Mouse (Mus musculus): Measurements from ENCODE around the gene Pex16. TPM values are rescaled to one million over a fixed set of nuclear protein-coding genes. Genes with fewer than 3 reads are reported as not detected.

Gene Pex16
- polyA plus RNA-seq, 1 experiment: 81.9 TPM

- Histone ChIP-seq H3K4me1 (ENCODE audit: control insufficient read depth, insufficient read depth, low read length) (peaks cover 51% of the 10 kb centered on the region), H3K36me3 (ENCODE audit: control insufficient read depth, insufficient read depth, low read length) (no peaks in the 10 kb centered on the region; the same call in none of the 2 replicates), H3K27ac (ENCODE audit: insufficient read depth, low read depth, low read length) (peak overlapping the region; percentile 86), H3K27me3 (replicated peaks; ENCODE audit: control insufficient read depth, insufficient read depth, low read length) (no peaks in the 10 kb centered on the region), H3K4me3 (ENCODE audit: insufficient read depth, low read depth, low read length) (no peak overlapping the region)
- 56% methylated on average over 10 of the region's 10 CpGs for WGBS
- peak; percentile 49 for DNase-seq
- TF ChIP-seq POLR2A (IDR thresholded peaks at IDR 0.05; ENCODE audit: low read depth, low read length) (no peak), CTCF (conservative IDR thresholded peaks at IDR 0.05; ENCODE audit: insufficient read depth, insufficient read length, low read depth, low read length) (peak; percentile 54)
Measured at GRCm38 (mm10) chr2:92422388-92423135, 48.1 kb downstream of the Pex16 start.

- Histone ChIP-seq H3K36me3 (ENCODE audit: control insufficient read depth, insufficient read depth, low read length) (no peaks in the 10 kb centered on the region; the same call in 1 of the 2 replicates), H3K27me3 (replicated peaks; ENCODE audit: control insufficient read depth, insufficient read depth, low read length) (no peaks in the 10 kb centered on the region), H3K27ac (ENCODE audit: insufficient read depth, low read depth, low read length) (peak overlapping the region; percentile 86), H3K4me3 (ENCODE audit: insufficient read depth, low read depth, low read length) (no peak overlapping the region), H3K4me1 (ENCODE audit: control insufficient read depth, insufficient read depth, low read length) (peaks cover 57% of the 10 kb centered on the region)
- DNase-seq: no peak
- TF ChIP-seq CTCF (conservative IDR thresholded peaks at IDR 0.05; ENCODE audit: insufficient read depth, insufficient read length, low read depth, low read length) (no peak), POLR2A (IDR thresholded peaks at IDR 0.05; ENCODE audit: low read depth, low read length) (no peak)
- 84% methylated on average over 9 of the region's 9 CpGs for WGBS
Measured at GRCm38 (mm10) chr2:92423156-92423555, 48.7 kb downstream of the Pex16 start.

GRCm38 (mm10) chr2:92423702-92424461, 49.4 kb downstream of the Pex16 start:
- peaks cover 59% of the 10 kb centered on the region for H3K4me1 ChIP-seq (ENCODE audit: control insufficient read depth, insufficient read depth, low read length)
- DNase-seq: peak; percentile 99

GRCm38 (mm10) chr2:92424462-92425308, 50.2 kb downstream of the Pex16 start:
- TF ChIP-seq POLR2A (IDR thresholded peaks at IDR 0.05; ENCODE audit: low read depth, low read length) (no peak), CTCF (conservative IDR thresholded peaks at IDR 0.05; ENCODE audit: insufficient read depth, insufficient read length, low read depth, low read length) (no peak)
- H3K27ac ChIP-seq (ENCODE audit: insufficient read depth, low read depth, low read length): peak overlapping the region; percentile 79
- no peak overlapping the region for H3K4me3 ChIP-seq (ENCODE audit: insufficient read depth, low read depth, low read length)
- H3K36me3 ChIP-seq (ENCODE audit: control insufficient read depth, insufficient read depth, low read length): no peaks in the 10 kb centered on the region
- peak; percentile 65 for DNase-seq
- WGBS: 69% methylated on average over 9 of the region's 9 CpGs
- no peaks in the 10 kb centered on the region for H3K27me3 ChIP-seq (replicated peaks; ENCODE audit: control insufficient read depth, insufficient read depth, low read length)
- H3K4me1 ChIP-seq (ENCODE audit: control insufficient read depth, insufficient read depth, low read length): peaks cover 59% of the 10 kb centered on the region

More at GRCm38 (mm10) chr2:92423702-92424461, 49.4 kb downstream of the Pex16 start:
- Histone ChIP-seq H3K27ac (ENCODE audit: insufficient read depth, low read depth, low read length) (peak overlapping the region; percentile 86), H3K4me3 (ENCODE audit: insufficient read depth, low read depth, low read length) (no peak overlapping the region), H3K36me3 (ENCODE audit: control insufficient read depth, insufficient read depth, low read length) (no peaks in the 10 kb centered on the region; the same call in 1 of the 2 replicates), H3K27me3 (replicated peaks; ENCODE audit: control insufficient read depth, insufficient read depth, low read length) (no peaks in the 10 kb centered on the region)
- 29% methylated on average over 9 of the region's 9 CpGs for WGBS
- TF ChIP-seq POLR2A (IDR thresholded peaks at IDR 0.05; ENCODE audit: low read depth, low read length) (no peak), CTCF (conservative IDR thresholded peaks at IDR 0.05; ENCODE audit: insufficient read depth, insufficient read length, low read depth, low read length) (no peak)

- no peak for DNase-seq
- H3K27me3 ChIP-seq (replicated peaks; ENCODE audit: control insufficient read depth, insufficient read depth, low read length): no peaks in the 10 kb centered on the region
- WGBS: 83% methylated on average over 4 of the region's 4 CpGs
- no peaks in the 10 kb centered on the region for H3K36me3 ChIP-seq (ENCODE audit: control insufficient read depth, insufficient read depth, low read length)
- peaks cover 56% of the 10 kb centered on the region for H3K4me1 ChIP-seq (ENCODE audit: control insufficient read depth, insufficient read depth, low read length)
- no peak for TF ChIP-seq CTCF (conservative IDR thresholded peaks at IDR 0.05; ENCODE audit: insufficient read depth, insufficient read length, low read depth, low read length)
- no peak for TF ChIP-seq POLR2A (IDR thresholded peaks at IDR 0.05; ENCODE audit: low read depth, low read length)
- H3K27ac ChIP-seq (ENCODE audit: insufficient read depth, low read depth, low read length): peak overlapping the region; percentile 79; the same call in 1 of the 2 replicates
- H3K4me3 ChIP-seq (ENCODE audit: insufficient read depth, low read depth, low read length): no peak overlapping the region
Measured at GRCm38 (mm10) chr2:92425366-92425765, 50.9 kb downstream of the Pex16 start.

GRCm38 (mm10) chr2:92426426-92426825, 52.0 kb downstream of the Pex16 start:
- TF ChIP-seq POLR2A (IDR thresholded peaks at IDR 0.05; ENCODE audit: low read depth, low read length) (no peak), CTCF (conservative IDR thresholded peaks at IDR 0.05; ENCODE audit: insufficient read depth, insufficient read length, low read depth, low read length) (no peak)
- H3K4me3 ChIP-seq (ENCODE audit: insufficient read depth, low read depth, low read length): no peak overlapping the region
- no peaks in the 10 kb centered on the region for H3K36me3 ChIP-seq (ENCODE audit: control insufficient read depth, insufficient read depth, low read length)
- DNase-seq: peak; percentile 60
- peaks cover 58% of the 10 kb centered on the region for H3K4me1 ChIP-seq (ENCODE audit: control insufficient read depth, insufficient read depth, low read length)
- WGBS: 46% methylated on average over 3 of the region's 3 CpGs
- H3K27ac ChIP-seq (ENCODE audit: insufficient read depth, low read depth, low read length): peak overlapping the region; percentile 62
- H3K27me3 ChIP-seq (replicated peaks; ENCODE audit: control insufficient read depth, insufficient read depth, low read length): no peaks in the 10 kb centered on the region

Data from kidney, adult 2 months (tissue).